Comparison of ENCODE assay signal across 20 mouse cellular contexts in the genomic region with DNA sequence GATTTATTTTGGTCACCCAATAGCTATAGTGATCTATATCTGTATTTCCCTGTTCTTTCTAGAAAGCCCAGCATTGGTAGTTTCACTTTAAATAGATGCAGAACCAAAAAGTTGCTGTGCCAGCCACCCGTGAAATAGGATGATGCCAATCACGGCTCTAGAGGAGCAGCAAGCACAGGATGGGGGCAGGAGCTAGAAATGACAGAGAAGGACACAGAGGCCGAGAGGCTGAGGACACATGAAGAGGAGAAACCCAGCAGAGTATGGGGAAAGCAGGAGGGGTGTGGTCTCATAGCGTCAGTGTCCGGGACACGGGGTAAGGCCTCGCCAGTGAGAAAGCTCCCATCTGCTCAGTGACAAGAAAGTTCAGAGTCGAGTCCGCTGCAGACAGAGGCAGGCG. TPM values are rescaled to one million over a fixed set of nuclear protein-coding genes. Genes with fewer than 3 reads are reported as not detected.
DNase-seq lines count a peak whose midpoint lies in the region; ATAC-seq and TF ChIP-seq lines count a peak whose summit lies in the region.
"Had no signal": no experiment of that assay in that cellular context is flagged by ENCODE, and none has a peak within 500 bp of the region (broad histone marks: within the 10 kb centered on the region; RNA-seq: fewer than 3 reads in every experiment).

No protein-coding gene starts in this region.

- H3K9ac ChIP-seq in kidney, postnatal 0 days (ENCODE audit: low read depth, low read length): no peak overlapping the region
- no peak overlapping the region for H3K9ac ChIP-seq in lung, postnatal 0 days (replicated peaks; ENCODE audit: low read depth)
- H3K9ac ChIP-seq: forebrain, postnatal 0 days; limb, embryonic 15.5 days; midbrain, embryonic 12.5 days had no signal

- intact Hi-C loops in heart, postnatal 25 days (cut with DNase I): loop anchor here (2.0 kb wide), 1 partner anchor 27 kb away; no protein-coding TSS in a partner anchor

- no peak overlapping the region for H3K4me3 ChIP-seq in kidney, postnatal 0 days (replicated peaks; ENCODE audit: low read depth, low read length)
- no peak overlapping the region for H3K4me3 ChIP-seq in lung, postnatal 0 days (ENCODE audit: low read depth, low read length)
- H3K4me3 ChIP-seq: limb, embryonic 15.5 days; midbrain, embryonic 12.5 days had no signal

- H3K4me1 ChIP-seq in kidney, postnatal 0 days (replicated peaks; ENCODE audit: insufficient read depth, low read length): peaks cover 7% of the 10 kb centered on the region; the same call in 1 of the 2 replicates
- H3K4me1 ChIP-seq in lung, postnatal 0 days (ENCODE audit: insufficient read depth, low read depth, low read length): no peaks in the 10 kb centered on the region

- no peaks in the 10 kb centered on the region for H3K9me3 ChIP-seq in kidney, postnatal 0 days (replicated peaks; ENCODE audit: low read length)
- no peaks in the 10 kb centered on the region for H3K9me3 ChIP-seq in lung, postnatal 0 days (ENCODE audit: low read length)
- H3K9me3 ChIP-seq: limb, embryonic 15.5 days; midbrain, embryonic 12.5 days had no signal

- peak overlapping the region; percentile 8; the same call in 1 of the 2 replicates for H3K4me2 ChIP-seq in kidney, postnatal 0 days (ENCODE audit: low read length)
- no peak overlapping the region for H3K4me2 ChIP-seq in lung, postnatal 0 days (replicated peaks; ENCODE audit: low read depth, low read length)
- H3K4me2 ChIP-seq: limb, embryonic 15.5 days; midbrain, embryonic 12.5 days had no signal

- no peaks in the 10 kb centered on the region for H3K27me3 ChIP-seq in kidney, postnatal 0 days (ENCODE audit: insufficient read depth, low read length)
- no peaks in the 10 kb centered on the region for H3K27me3 ChIP-seq in lung, postnatal 0 days (replicated peaks; ENCODE audit: insufficient read depth, low read length)
- H3K27me3 ChIP-seq: limb, embryonic 15.5 days had no signal

- WGBS in kidney, postnatal 0 days: 34% methylated on average over 10 of the region's 10 CpGs
- WGBS in lung, postnatal 0 days: 62% methylated on average over 10 of the region's 10 CpGs

- peak; percentile 97 for DNase-seq in heart, adult 11 months
- no peak for DNase-seq in heart, postnatal 25 days (ENCODE audit: low spot score)
- peak; percentile 47 for DNase-seq in kidney, postnatal 0 days (ENCODE audit: low spot score)
- DNase-seq in kidney, adult 8-10 months: no peak
- DNase-seq in lung, postnatal 0 days (ENCODE audit: low spot score): peak; percentile 49
- DNase-seq in lung, adult 18-20 months: no peak
- peak; percentile 45 for DNase-seq in retina, postnatal 1 day
- no peak for DNase-seq in right cerebral cortex, postnatal 10 days (ENCODE audit: low spot score in 2 of 2)
- DNase-seq: adrenal gland, postnatal 36 days; cerebellum, postnatal 25 days; forebrain, postnatal 0 days; gastrocnemius, postnatal 10 days; right cerebral cortex, postnatal 14 days; thymus, postnatal 36 days had no signal

- no peaks in the 10 kb centered on the region for H3K36me3 ChIP-seq in kidney, postnatal 0 days (ENCODE audit: insufficient read depth, low read length)
- no peaks in the 10 kb centered on the region for H3K36me3 ChIP-seq in lung, postnatal 0 days (ENCODE audit: insufficient read depth, low read length)
- H3K36me3 ChIP-seq: limb, embryonic 15.5 days; midbrain, embryonic 12.5 days had no signal

- no peak for TF ChIP-seq EP300 in lung, postnatal 0 days (IDR thresholded peaks at IDR 0.05)

- no peak overlapping the region for H3K27ac ChIP-seq in kidney, postnatal 0 days
- no peak overlapping the region for H3K27ac ChIP-seq in lung, postnatal 0 days (ENCODE audit: low read length)
- H3K27ac ChIP-seq: limb, embryonic 15.5 days; macrophage; midbrain, embryonic 12.5 days; stomach, postnatal 0 days had no signal

- no peak for TF ChIP-seq CTCF in kidney, postnatal 0 days (IDR thresholded peaks at IDR 0.05; ENCODE audit: low read depth)
- TF ChIP-seq CTCF in lung, postnatal 0 days (IDR thresholded peaks at IDR 0.05): no peak

- ATAC-seq in kidney, postnatal 0 days (replicated peaks; ENCODE audit: low FRiP score, low read depth): no peak
- peak; percentile 47; the same call in 1 of the 2 replicates for ATAC-seq in lung, postnatal 0 days
- ATAC-seq: forebrain, postnatal 0 days; inflammation-experienced regulatory T-cells, adult 6 months; Patski had no signal

RNA-seq across cellular contexts. Expression of a gene that starts 25.9 kb away (rescaled TPM):
- total RNA-seq in heart, postnatal 25 days (2021): 10 to 100 TPM; 24.3 to 30.9 TPM
- 0.37 and 0.55 TPM in 2 replicates for polyA plus RNA-seq in kidney, postnatal 0 days (2015; fragmentation: Nextera tagmentation; extraction: Ambion mirVana)
- polyA plus RNA-seq in lung, postnatal 0 days (2015; fragmentation: Nextera tagmentation; extraction: Ambion mirVana): 12.6 and 14.7 TPM in 2 replicates
- polyA plus RNA-seq: Patski had no signal

Comparison
In these comparisons a context has a peak if more than half of its experiments do, and no peak if none do; other contexts are left out.
1. DNase-seq: peak in heart, adult 11 months (single experiment), kidney, postnatal 0 days (single experiment), lung, postnatal 0 days (single experiment) and retina, postnatal 1 day (single experiment); none in heart, postnatal 25 days (single experiment), kidney, adult 8-10 months (0 of 2), lung, adult 18-20 months (0 of 2) and right cerebral cortex, postnatal 10 days (0 of 2).